Mouse (Mus musculus) kidney, postnatal 4 days (tissue): ENCODE results near the gene Fam92b.

Source experiments
- DNase-seq, 2 experiments: peaks; one replicate each; pipeline ENCODE4 v3.0.0; 2021; ENCODE audit warnings: mixed read lengths in 2 of 2

Fam92b gene

DNA sequence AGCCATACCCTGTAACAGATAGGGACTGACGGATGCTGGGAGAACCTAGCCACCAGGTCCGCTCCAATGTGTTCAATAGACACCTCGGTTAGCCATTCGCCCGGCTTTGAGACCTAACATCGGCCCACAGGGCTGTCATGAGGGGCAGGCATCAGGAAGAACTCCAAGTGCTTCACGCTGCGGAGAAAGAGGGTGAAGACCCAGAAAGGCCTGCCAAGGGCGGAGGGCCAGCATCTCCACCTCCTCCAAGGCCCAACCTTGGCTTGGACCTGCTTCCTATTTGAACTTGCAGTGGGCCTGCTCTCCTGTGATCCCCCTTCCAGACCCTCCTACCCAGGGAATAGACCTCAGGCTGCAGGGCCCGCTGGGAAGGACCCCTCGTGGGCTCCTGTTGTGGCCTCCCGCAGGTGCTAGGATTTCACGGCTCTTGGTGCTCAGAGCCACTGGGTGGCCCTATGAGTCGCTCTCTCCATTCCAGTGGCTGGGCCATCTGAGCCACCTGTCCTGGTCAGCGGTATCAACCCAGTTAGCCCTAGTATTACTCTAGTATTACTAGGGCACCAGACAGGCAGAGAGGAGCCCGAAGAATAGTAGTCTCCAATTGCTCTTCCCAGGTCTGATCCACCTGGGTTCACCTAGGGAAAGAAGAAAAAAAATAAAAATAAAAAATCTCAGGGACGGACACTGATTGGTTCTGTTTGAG lies 13.0 kb upstream of the Fam92b start:
- DNase-seq: no peak

DNA sequence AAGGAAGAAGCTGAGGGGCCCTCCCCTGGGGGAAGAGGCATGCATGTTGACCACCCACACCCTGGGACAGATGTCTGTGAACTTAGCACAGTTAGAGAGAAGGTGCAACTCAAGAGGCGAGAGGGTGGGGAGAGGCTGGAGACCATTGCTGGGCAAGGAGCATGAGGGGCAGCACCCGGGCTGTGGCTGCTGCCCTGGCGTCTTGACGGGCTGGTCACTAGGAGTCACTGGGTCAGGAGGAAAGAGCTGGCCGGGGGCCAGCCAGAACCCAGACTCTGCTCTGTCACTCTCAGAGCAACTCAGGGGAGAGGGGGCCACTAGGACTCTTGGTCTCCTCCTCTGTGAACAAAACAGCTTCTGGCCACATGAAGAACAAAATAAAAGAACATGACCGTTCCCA lies 12.2 kb upstream of the Fam92b start:
- DNase-seq: no peak

DNA sequence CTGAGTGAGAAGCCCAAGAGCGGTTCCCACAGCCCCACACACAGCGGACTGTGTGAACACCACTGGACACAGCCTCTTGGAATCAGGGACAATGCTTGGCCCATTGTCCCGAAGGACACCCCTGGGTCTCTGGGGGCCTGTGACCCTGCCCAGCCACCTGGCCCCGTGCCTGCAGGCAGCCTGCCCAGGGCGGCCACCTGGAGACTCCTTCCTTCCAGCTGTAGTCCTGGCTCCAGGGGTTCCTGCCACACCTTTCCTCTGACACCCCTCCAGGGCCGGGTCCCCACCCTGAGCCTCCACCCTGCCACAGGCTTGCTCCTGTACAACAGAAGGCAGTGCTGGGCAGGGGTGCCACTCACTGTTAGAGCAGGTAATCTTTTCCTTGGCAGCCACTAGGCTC lies 11.2 kb upstream of the Fam92b start:
- peak; percentile 44 to 63 for DNase-seq

DNA sequence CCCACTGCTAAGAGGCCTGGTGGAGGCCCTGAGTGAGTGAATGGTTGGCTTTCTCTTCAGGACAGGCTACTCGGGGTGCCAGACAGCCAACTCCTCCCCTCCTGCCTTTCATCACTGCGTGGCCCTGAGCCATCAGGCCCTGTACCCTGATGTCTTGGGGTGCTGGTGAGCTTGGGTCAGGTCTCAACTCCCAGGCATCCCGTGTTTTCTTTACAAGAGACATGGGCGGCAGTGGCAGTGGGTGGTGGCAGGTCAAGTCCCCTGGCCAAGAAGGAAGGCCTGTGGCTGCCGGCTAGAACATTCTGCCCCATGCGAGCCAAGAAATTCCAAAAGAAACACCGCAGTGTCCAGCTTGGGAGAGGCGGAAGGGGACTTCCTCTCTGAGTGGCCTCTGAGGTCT lies 9.2 kb upstream of the Fam92b start:
- peak; percentile 25 to 46 for DNase-seq

DNA sequence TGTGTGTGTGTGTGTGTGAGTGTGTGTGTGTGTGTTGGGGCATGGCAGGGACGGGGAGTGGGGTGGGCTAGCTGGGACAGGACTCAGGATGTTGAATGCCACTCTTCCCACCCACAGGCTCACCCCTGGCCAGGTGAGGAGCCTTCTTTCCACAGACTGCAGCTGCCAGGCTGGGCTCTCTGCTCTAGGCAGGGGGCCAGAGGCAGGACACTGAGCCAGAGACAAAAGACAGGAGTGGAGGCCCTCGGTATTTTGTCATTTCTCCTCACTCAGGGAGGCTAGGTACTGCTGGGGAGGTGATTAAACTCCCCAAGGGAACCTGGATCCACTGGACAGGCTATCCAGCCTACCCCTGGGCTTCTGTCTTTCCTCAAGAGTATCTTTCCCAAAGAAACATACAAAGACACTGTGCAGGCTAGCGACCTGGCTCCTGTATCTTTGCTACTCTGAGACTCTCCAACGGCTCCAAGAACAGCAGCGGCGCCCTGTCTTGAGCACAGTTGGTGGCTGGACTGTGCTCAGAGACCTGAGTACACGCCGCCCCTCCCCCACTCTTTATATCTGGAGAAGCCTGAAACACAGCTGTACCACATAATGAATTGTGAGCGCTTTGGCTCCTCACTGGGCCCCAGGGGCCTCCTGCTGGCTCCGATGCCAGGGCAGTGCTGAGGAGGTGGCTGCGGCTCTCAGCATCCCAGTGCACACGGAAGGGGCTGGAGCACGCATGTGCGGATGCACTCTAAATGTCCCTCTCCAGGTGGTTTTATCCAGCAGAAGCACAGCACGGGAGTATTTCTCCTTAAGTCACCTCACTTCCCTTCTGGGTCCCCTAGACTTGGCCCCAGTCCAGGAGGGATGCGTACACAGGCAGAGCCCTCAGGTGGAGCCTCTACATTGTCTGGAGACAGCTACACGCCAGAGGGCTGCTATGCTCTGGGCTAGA lies 7.9 kb upstream of the Fam92b start:
- peak; percentile 68 to 77 for DNase-seq

DNA sequence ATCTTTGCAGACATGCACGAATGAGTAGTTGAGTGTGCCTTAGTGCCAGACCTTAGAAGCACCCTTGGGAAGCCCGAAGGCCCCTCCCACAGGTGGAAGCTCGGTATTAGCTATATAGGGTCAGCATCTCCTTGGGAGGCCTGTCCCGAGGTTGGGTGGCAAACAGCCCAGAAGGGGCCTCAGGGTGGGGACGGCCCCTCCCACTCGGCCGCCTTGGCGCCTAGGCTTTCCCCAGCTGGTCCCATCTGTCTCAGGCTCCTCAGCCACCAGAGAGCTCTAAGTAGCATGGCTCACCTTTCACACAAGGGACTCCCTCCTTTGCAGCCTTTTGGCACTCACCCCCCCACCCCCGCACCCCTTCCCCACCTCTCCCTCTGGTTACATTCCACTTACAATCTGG lies 7.1 kb upstream of the Fam92b start:
- peak; percentile 67 to 72 for DNase-seq

DNA sequence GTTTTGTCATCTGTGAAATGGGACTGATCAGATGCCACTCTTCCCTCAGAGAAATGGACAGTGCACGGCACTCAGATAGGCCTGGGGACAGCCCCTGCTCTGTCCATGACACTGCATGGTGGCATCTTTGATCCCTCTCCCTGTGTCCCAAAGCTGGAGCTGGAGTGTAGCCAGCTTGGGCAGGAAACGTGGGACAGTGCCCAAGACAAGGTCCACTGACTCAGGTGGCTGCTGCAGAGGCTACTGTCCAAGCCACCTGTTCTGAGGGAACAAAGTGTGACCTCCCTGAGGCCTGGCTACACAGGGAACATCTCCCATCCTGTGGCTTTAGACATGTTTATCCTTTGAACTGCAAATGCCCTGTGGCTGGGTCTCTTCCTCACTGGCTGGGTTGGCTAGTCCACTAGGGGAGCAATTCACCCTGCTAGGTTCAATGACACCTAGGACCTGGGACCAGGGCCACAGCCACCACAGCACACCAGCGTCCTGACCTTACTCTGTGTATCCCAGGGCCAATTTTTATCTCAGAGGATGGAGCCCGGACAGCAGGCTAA lies 4.7 kb upstream of the Fam92b start:
- no peak for DNase-seq

DNA sequence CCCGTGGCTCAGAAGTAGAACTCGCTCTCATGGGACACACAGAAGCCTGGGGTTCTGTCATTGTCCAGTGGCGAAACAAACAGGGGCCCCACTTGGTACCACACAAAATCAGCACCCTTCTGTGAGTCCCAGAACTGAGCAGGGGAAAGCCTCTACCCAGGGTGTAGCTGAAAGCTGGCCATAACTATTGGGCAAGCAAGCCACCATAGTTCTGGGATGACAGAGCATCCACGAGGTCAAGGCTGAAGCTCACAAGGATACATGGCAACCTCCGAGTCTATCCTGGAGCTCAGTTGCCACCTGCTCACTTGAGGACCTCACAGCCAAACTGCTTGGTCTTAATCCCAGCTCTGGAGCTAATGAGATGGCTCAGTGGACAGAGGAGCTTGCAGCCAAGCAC lies 4.0 kb upstream of the Fam92b start:
- no peak for DNase-seq

DNA sequence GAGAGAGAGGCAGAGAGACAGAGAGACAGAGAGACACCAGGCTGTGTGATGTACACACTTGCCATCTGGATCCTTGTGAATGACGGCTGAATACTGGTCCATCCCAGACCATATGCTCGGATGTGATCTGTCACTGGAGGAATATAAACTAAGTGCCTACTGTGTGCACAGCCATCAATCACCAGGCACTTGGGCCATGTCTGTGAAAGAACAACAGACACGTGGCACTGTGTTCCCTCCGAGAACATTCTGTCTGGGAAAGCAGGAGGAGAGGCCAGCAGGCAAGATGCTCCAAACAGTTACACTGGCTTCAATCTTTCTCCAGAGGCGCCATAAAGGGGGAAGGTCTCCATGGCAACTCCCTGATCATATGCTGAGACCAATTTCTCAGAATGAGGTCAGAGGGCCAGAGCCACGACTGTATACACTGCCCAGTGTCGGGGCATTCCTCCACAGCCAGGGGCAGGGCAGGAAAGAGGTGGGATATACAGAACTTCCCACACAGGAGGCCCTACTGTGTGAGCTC lies 3.2 kb upstream of the Fam92b start:
- no peak for DNase-seq

DNA sequence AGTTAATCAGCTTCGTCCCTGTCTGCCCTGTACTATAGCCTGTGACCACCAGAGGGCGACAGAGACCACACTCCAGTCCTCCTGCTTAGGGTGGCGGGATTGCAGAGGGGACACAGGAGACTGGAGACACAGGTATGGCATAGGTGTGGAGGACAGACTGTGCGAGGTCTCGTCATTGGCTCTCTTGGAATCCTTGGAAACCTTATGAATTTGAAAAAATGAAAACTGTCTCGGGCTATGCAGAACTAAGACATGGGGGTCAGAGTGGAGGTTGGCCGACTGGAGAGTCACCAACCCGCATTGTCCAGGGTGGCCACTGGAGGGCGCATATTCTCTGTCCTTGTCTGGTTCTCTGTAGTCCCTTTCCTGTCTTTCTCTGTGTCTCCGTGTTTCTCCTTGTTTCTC lies 1.8 kb upstream of the Fam92b start:
- DNase-seq: peak; percentile 94 to 96

DNA sequence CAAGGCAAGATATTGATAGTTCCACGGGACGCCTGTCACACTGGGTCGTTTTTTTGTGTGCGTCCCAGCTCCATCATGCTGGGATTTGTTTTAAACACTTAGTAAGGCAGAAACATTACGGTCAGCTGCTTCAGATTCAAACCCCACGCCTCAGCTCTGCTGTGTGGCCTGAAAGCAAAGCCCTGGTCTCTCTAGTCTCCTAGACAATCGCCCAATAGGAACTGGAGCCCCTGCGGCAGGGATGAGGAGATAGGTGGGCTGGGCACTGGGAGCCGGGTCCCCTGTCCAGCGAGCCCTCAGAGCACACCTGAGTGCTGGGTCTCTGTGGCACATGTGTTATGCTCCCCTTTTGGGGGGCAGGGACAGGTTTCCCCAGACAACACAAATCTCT lies 853 bp upstream of the Fam92b start:
- no peak for DNase-seq

DNA sequence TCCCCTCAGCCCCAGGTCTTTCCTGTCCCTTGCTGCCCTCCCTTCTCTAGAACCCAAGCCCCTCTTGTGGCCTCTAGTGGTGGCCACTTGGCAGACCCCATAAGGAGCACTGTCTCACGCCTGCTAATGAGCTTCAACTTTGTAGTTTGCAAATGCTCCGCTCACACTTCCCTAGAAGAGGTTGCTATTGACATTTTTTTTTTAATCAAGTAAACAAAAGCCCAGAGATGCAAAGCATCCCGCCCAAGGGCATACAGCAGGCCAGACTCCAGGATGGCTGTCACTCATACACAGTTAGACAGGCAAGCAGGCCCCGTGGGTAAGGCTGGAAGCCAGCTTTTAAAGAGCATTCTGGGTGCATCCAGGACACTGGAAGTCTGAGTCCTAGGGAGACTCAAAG lies 661 bp downstream of the Fam92b start:
- DNase-seq: no peak

DNA sequence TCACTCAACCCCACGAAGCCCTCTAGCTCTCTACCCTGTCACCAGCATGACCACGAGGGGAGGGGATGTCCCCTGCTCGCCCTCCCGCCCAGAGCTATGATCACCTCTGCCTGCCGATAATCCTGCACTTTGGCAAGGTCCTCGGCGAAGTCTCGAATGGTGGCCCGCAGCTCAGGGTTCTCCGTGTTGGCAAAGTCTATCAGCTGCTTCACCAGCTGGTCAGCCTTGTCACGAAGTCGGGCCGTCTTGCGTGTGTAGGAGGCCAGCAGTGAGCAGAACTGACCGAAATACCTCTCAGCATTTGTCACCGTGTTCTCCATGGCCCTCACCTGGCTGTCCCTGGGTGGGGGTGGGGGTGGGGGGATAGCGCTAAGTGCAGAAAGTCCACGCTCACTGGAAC lies 2.7 kb downstream of the Fam92b start:
- DNase-seq: no peak

DNA sequence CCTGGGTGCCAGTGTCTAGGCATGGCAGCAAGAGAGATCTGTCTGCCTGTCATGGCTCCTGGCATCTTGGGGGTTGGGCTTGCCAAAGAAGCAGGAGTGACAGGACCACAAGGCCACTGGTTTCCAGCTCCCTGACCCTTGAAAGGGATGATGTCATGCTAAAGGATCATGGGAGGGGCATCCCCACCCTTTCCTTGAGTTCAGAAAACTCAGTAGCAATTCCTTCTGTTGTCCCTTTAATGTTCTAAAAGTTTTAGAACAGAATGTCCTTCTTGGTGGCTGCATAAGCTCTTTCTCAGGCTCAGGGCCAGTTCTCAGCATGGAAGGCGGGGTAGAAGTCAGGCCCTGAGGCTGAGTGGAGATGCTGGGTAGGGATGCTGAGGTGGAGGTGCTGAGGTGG lies 4.1 kb downstream of the Fam92b start:
- no peak for DNase-seq

DNA sequence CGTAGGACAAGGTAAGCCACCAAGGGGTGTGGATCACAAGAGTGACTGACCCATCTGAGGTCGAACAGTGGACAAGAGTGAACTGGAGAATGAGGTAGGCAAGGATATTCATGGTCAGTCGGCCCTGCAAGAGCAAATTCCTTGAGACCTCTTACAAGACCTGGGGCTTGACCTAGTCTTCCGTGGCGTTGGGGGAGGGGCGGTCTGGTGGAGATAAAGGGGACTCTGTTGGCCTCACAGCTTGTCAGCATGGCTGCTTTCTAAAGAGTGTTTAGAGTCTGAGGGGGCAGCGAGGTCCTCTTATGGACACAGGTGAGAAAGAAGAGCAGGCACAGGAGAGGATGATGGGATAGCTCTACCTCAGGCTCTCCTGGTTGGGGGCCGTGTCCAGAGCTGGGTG lies 8.1 kb downstream of the Fam92b start:
- peak; percentile 30 to 52 for DNase-seq

DNA sequence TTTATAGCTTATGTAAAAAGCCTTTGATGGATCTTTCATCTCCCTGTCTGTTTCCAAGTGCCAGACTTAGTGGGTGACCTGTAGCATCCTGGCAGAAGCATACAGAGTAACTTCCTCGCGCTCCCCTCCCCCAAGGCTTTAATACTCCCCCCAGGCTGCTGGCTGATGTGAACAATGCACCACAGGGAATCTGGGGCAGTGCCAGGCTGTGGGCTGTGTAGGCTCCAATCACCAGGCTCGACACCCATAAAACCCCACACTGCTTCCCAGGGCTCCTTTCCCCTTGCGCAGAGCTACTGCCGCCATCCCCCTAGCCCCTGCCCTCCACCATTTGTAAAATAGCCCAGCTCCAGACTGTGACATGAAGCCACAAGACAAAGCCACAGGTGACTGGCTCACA lies 9.4 kb downstream of the Fam92b start:
- peak; percentile 36 to 50 for DNase-seq

DNA sequence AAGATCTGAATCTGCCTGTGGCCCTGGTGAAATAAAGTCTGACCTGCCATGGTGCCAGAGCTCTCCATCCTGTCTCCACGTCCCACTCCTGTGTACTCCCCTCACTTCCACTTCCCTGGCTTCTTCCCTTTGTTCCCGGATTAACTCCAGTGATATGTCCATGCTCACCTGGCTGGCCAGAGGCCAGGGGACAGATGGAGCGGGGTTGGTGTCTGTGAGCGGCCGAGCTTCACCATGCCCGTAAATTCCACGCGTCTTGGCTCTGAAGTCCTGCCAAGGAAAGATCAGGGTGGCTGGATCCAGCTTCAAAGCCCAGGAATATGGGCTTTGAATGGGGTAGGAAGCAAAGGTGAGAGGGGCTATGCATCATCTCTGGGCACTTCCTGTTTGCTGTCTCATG lies 10.1 kb downstream of the Fam92b start:
- no peak for DNase-seq

DNA sequence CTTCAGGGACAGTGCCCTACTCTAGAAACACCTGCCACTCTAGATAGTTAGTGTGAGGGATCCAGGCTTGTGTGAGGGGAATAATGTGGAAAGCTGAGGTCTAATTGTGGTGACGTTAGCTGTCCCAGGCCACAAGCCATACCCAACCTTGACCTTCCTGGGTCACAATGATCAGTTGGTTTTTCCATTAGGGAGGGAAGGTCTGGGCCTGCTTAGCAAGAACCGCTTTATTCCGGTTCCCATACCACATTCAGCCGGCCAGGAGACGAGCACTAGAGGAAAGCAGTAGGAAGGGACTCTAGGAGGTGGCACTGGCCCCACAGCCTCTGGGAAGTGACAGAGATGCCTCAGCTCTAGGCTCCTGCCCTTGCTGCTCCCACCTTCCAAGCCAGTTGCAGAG lies 13.2 kb downstream of the Fam92b start:
- no peak for DNase-seq

DNA sequence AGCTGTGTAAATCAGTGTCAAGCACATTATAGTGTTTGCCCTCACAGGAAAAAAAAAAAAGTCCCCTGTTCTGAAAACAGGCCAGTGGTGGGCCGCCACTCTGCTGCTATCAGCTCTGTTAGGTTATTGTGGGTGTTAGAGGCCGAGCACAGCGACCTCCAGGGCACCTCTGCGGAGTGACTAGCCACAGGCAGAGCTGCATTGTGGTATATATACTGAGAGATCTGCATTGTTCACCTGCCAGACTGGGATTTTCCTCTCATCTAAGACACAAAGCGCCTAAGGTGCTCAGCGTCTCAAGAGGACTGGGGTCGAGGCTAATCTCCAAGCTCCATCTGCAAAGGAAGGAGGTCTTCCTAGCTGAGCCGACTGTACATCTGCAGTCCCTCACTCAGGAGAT lies 13.9 kb downstream of the Fam92b start:
- no peak for DNase-seq

DNA sequence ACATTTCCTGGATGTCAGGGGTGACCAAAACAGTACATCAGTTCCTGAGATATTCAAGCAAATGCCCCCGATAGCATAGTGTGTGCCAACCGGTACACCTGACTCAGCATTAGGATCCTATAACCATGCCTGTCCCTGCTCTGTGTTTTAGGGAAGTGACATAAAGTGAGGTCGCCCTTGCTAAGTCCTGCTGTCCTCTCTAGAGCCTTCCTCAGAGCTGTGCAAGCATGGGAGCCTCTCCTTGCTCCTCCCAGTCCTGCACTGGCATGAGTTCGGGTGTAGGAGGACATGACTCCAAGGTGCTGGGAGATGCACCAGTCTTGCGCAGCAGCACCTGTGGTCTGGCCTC lies 14.9 kb downstream of the Fam92b start:
- DNase-seq: no peak

DNA sequence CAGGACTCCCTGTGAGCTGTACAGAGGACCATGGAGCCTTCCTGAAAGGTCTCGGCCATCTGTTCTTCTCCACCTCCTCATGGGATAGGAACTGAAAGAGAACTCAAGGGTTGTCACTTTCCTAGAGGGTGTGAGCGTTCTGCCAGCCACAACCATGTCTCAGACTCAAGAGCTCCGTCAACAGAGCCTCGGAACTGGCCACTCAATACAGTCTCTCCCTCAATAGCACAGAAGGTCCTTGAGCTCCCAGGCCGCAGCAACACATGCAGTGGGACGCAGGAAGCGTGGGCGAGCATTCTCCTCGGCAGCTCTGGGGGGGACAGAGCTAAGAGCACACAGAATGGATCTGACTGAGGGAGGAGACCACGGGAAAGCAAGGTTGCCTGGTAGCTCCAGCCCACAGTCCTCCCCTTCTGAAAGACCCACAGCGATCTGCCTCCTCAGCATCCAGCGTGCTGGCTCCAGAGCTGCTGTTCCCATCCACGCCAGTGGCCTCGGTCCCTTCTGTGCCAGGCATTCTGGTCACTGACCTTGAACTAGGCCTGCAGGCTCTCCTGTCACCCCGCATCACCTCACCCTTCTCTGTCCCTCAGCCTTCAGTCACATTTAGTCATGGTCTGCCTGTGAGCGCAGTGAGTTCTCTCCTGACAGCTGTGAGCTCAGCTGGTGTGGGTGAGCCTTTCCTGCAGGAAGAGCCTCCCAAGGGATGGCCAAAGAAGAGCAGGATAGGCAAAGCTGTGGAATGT lies 15.4 kb downstream of the Fam92b start:
- DNase-seq: no peak

DNA sequence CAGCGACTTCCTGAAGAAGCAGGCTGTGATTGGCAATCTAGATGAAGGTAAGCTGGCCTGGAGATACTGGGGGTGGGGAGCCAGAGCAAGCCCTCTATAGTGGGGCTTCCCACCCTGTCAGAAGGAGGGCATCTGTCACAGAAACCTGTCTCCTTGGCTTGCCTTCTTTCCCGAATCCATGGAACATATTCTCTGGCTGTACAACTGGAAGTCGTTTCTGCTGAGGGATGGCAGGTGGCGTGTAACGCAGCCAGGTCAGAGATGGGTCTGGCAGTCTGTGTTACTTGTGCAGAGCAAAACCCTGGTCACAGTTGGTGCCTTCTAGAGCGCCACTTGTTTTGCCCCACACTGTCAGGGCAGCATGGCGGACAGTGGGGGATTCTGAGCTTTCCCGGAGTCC lies 16.9 kb downstream of the Fam92b start:
- DNase-seq: no peak

DNA sequence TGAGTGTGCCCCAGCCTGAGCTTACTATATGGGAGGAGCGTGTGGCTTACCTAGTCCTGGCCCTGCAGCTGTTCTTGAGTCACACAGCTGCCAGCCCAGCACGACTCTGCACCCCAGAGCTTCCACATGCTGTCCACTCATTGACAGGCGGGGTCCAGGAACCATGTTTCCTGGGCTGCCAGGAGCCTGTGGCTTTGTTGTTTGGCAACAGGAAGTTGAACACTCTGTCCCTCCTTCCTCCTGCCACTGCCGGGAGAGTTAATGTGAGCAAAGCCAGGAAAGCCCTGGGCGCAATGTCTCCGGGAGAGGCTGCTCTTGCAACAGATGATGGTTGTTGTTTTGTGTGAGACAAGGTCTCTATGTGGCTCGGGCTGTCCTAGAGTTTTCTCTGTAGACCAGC lies 24.6 kb downstream of the Fam92b start:
- DNase-seq: peak in 1 of 2 experiments; percentile 36
